Mouse (Mus musculus) thymus, adult 18-20 months (tissue): Measurements from ENCODE around the gene Ssr2.
"Not testable (repeated sequence)": the region's sequence is repeated elsewhere in the genome, so short reads cannot be mapped to it uniquely, and the experiment has no call there.

ENCODE experiments used
- DNase-seq, 2 experiments: peaks; one replicate each; pipeline ENCODE4 v3.0.0; 2022; ENCODE audit warnings: mixed read lengths in 2 of 2

Ssr2 gene

GRCm38 (mm10) chr3:88604863-88605262 lies 29.2 kb downstream of the Ssr2 start:
- no peak for DNase-seq

GRCm38 (mm10) chr3:88605666-88606065 lies 30.0 kb downstream of the Ssr2 start, which contains the start of gene Arhgef2:
Gene Arhgef2, plus strand, starts transcription at chr3:88605966.
- DNase-seq, result not testable (repeated sequence)

DNA sequence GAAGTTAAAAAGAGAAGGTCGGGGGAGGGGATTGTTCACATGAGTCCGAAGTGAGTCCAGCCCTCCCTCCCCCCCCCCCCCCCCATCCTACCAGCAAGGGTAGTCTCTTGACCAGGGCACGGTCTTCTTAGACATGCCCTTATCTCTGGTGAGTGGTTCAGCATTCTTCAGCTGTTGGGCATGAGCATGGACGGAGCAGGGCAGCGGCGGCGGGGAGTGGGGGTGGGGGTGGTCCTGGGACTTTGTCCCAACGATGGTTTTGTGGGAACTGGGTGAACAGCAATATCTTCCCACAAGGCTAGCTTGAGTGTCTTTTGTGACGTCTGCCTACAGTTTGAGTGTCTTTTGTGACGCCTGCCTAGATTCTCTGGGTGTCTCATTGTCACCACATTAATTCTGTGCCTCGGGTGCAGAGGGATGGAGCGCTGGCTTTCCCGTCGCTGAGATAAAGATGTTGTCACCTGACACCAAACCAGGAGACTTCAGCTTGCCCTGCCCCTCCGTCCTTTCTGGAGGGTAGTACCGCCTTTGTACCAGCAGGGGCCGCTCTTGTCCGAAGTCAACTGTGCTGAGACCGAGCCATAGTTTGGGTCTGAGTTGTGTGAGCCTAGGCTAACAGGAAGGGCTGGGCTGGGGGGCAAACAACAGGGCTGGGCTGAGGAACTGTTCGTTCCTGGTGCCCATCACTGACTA lies 31.5 kb downstream of the Ssr2 start:
- DNase-seq, result peak; percentile 75 to 77

DNA sequence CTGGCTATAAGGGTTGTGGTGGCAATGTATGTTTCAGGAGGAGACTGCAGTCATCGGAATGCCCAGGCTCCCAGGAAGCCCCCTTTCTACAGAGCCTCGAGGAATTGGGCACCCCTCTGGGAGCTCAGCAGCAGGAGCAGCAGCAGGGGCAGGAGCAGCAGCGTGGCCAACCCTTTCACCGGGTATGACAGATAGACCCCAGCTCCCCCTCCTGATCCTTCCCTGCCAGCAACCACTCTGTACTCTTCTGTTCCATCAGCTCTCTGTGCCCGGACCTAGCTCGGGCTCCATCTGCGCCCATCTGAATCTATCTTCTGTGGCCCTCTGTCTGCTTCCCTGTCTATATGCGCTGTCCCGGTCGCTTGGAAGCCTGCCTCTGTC lies 32.1 kb downstream of the Ssr2 start:
- no peak for DNase-seq

GRCm38 (mm10) chr3:88609066-88609465 lies 33.4 kb downstream of the Ssr2 start:
- no peak for DNase-seq

- no peak for DNase-seq
Observed at GRCm38 (mm10) chr3:88614418-88614817, 38.7 kb downstream of the Ssr2 start.

DNA sequence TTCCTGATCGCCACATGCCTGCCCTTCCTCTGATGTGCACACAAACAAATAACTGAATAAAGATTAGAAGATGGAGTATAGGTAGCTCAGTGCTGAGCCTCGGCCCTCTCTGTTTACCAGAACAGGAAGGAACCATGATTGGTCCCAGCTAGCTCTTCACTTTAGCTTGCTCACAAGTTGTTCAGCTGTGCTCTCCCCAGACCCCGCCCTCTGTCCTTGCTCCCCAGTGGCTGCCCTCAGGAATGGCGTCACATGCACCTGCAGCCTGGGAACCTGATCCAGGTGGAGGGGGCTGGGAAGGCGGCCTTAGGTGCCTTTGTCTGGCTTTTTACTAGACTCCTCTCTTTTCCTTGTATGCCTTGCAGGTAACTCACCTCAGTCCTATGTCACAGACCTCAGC lies 39.4 kb downstream of the Ssr2 start:
- no peak for DNase-seq

DNA sequence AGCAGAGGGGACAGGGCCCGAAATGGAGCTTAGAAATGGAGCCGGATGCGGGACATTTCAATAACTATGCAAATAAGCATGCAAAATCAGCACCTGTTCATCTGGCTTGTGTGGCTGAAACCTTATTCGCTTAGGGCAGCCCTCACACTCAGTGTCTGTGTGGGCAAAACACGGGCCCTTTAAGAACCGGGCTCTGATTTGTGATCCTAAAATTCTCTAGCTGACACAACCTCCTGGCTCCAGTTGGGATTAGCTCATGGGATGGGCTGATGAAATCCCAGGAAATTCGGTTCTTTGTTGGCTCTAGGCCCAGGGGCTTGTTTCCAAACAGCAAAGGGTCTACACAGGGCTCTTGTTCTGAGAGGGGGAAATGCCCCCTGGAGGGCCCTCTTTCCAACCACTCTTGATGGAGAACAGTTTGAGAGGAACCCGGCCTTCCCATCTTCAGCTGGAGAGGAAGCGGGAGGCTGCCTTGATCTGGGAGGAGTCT lies 40.3 kb downstream of the Ssr2 start:
- no peak for DNase-seq

DNA sequence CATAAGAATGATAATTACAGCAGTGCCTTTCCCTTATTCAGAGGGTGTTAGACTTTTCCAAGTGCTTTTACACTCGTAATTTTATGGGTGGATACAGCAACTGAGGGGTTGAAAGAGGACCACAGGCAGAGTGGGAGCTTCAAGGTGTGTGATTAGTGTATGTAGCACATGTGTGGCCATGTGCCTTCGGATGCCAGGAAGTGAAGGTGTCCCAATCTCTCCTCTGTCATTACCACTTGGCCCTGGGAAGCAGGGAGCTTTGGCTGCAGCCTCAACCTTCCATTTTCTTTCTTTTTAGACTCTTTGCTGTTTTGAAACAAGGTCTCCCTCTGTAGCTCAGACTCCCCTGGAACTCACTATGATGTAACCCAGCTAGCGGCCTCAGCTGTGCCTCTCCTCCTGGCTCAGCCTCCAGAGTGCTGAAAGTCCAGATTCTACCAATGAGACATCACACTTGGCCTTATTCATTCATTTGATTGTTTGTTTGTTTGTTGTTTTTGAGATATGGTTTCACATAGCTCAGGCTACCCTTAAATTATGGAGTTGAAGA lies 41.4 kb downstream of the Ssr2 start:
- no peak for DNase-seq

DNA sequence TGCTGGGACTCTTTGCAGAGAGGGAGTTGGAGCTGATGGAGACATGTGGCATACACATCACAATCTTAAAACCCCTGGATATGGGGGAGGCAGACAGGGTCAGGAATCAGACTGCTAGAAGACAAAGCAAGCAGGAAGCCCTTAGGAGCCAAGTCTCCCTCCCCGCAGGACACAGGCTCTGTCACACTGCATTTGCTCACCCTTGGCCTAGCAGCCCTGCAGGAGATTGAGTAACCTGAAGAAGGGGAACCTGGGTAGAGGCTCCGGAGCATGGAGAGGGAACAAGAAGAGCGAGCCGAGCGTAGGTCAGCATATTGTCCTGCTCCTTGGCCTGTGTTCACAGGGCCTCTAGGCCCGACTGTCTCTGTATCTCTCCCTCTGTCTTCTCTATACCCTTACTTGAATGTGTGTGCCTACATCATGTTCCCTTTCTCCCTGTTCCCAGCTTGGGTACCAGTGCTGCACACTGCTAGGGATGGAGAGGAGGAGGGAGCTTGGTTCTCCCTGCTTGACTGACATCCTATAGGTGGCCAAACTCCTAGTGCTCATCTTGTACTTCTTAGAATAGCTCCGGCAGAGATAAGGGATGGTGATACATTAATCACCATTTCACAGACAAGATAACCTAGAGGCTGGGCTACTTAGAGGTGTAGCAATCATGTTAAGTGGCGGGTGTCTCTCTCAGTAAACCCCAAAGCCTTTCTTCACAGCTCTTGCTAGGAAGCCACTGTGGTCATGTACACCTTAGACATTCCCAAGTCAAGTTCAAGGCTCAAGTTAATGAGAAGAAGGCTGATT lies 42.6 kb downstream of the Ssr2 start:
- no peak for DNase-seq

DNA sequence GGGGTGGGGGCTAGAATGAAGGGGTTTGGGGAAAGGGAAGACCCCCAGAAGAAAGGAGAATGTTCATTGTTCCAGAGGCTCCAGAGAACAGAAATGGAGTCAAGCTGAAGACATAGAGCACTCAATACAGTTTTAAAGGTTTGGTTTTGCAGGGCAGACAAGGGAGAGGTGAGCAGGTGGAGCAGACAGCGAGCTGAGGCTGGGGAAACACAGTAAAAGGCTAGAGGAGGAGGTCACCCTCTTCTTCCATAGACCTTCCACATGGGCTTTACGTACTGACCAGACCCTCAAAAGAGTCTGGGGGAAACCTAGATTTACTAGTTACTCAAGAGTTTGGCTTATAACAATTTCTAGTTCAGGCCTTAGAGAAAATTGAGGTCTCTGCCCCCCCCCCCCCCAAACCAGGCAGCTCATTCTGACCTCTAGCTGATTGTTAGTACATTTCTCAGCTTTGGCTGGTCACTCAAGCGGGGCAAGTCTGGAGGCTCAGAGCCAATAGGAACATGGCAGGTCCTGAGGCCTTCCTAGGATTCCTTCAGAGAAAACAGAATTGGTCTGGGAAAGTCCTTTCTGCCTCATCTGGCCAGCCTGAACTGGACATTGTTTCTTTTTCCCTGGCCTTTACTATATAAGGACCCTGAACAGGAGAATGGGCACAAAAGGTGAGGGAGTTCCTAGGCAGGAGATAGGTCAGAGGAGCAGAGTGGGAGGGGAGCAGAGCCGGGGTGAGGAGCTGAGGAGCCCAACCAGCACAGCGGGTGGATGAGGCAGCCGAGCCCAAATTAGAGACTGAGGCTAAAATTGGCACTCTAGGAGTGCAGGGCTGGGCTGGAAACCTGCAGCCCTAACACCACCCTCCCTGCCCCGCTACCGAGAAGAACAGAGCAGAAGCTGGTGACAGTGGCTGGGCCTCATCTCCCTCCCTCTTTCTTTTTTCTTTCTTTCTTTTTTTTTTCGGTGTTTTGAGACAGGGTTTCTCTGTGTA lies 43.7 kb downstream of the Ssr2 start:
- DNase-seq, result no peak

DNA sequence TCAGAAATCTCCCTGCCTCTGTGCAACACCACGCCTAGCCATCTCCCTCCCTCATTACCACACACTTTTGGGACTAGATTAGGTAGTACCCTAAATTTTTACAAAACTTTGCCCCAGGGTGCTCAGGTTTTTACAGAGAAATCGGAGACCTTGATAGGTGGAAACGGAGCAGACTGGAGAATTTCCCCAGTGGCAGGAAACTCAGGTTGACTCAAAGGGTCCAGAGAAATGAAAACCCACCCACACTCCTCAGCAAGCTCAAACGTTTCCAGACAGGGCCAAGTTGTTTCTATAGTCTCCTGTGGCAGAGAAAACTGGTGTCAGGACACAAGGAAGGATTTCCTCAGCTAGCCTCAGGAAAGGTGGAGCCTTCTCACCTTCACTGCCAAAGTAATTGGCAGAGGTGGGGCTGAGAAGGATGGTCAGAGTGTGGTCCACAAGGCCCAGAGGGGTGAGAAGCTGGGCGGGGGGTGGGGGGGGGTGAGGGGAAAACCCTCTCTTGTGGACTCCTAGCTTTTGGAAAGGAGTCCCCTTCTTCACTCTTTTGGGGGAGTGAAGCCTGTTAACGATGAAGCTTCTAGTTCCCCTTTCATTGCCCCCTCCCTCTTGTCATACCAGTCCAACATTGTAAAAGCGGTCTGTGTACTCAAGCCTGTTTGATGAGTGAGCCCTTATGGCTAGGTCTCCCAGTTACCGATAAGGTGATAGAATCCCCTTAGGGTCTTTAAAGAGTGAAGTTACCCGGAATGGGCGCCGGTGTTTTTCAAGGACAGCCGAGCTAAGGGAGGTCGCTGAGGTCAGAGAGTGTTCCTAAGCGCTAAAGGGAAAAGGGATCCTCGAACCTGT lies 44.7 kb downstream of the Ssr2 start:
- DNase-seq, result no peak

DNA sequence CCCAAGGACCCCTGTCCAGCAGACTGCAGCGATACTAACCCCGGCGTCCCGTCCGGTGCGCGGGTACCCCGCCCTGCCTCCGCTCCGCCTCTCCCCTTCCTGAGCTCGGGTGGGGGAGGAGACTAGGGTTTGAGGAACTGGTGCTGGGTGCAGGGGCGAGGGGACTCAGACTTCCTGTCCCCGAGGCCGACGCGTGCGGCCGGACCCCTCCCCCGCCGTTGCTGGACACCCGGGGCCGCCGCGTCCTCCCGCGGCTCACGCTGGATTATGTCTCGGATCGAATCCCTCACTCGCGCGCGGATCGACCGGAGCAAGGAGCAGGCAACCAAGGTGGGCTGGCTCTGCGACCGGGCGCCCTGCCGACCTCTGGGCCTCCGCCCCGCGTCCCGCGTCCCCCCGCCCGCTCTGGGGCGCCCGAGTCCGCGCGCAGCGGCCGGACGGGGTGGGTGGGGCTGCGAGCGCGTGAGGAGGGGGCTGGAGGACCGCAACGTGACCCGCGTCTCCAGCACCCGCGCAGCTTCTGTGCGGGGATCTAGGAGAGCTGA lies 45.4 kb downstream of the Ssr2 start:
- DNase-seq, result peak; percentile 79 to 84

GRCm38 (mm10) chr3:88621537-88622112 lies 45.9 kb downstream of the Ssr2 start:
- DNase-seq, result peak; percentile 21 to 36

- peak; percentile 27 to 54 for DNase-seq
Observed at GRCm38 (mm10) chr3:88622113-88622940, 46.7 kb downstream of the Ssr2 start.

GRCm38 (mm10) chr3:88622941-88623345 lies 47.3 kb downstream of the Ssr2 start:
- peak in 1 of 2 experiments; percentile 54 for DNase-seq

DNA sequence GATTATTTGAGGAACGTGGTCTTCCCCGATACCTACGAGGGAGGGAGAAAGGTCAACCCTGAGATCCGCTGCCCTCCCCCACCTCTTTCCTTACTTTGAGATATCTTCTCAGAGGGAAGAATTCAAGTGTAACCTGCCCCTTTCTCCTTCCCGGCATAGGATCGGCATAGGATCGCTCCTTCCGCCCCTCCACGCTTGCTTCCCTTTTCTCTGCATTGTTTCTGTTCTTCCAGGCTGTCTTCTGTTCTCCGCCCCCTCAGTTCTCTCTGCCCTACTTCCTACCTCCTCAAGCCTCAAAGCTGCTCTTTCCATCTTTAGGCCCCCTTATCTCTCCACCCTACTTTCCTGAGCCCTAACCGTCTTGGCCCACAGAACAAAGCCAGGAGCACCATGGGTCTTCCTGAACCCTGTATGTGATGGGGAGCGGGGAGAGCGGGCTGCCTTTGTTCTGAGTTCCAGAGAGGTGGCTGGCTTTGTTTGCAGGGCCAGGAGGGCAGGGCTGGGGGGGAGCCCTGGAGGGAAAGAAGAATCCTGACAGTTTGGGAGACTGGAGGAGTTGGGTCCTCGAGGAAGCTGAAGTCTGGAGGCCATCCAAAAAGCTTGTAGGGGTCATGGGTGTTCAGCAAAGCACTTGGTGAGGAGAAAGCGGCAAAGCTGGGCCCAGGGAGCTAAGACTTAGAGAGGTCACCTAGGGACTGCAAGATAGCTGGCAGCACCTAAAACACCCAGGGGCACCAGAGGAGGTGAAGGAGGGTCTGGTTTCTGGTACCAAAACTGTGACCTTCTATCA lies 47.9 kb downstream of the Ssr2 start:
- peak in 1 of 2 experiments; percentile 36 for DNase-seq

DNA sequence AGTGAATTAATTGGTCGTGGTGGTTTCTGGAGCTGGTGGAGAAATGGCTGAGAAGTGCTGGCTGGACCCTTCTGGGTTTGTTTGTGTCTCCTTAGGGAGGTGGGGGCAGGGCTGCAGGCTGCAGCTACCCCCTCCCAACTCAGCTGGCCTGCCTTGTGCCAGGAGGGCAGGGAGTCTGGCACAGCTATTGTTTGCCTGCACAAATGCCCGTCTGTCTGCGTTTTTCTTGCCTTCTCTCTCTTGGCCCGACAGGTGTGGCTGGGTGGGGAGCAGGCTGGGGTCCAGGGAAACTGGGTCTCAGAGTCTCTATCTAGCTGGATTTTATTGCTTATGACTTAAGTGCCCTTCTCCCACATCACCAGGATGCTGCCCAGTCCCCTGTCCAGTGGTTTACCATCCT lies 48.6 kb downstream of the Ssr2 start:
- no peak for DNase-seq

DNA sequence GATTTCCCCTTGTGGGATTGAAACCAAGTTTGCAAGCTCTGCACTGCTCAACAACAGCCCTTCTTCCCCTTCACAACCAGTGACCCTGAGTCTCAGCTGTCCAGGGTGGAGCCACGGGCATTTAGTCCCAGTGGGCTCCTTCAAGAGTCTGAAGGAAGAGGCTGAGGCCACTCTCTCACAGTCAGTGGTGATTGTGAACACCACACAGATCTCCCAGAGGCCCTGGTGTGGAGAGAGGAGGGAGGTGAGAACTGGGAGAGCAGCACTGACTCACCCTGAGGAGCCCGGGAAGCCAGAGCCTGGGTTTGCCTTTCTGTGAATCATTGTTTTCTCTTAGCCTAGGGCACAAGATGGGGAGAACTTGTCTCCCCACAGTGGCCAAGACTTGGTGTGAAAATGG lies 49.3 kb downstream of the Ssr2 start:
- no peak for DNase-seq
